Mouse (Mus musculus): ENCODE measurements around the gene Fuz. TPM values are rescaled to one million over a fixed set of nuclear protein-coding genes. Genes with fewer than 3 reads are reported as not detected.

Fuz gene
- polyA plus RNA-seq, 1 experiment from 2014 or later, result 19.7 TPM

MicroRNAs within 50 kb of the gene (microRNA counts, 519-probe panel; counts per million panel counts)
- not detected for microRNA mmu-miR-707

Small RNA genes lying within 50 kb of the gene (microRNA-seq; reads per million reads assigned to microRNA genes)
- gene Mir707, result not detected

Other genes starting within 250 kb of the Fuz start
- gene Myh14, start 225.2 kb upstream of the Fuz start, polyA plus RNA-seq (2014; fragmentation: Nextera tagmentation; extraction: Ambion mirVana), result 26.7 and 33.4 TPM in 2 replicates
- not detected in 2 replicates for gene Izumo2, start 187.3 kb upstream of the Fuz start, polyA plus RNA-seq (2014; fragmentation: Nextera tagmentation; extraction: Ambion mirVana)
- 38.0 and 40.3 TPM in 2 replicates for gene Vrk3, start 147.7 kb upstream of the Fuz start, polyA plus RNA-seq (2014; fragmentation: Nextera tagmentation; extraction: Ambion mirVana)
- gene Zfp473, start 145.0 kb upstream of the Fuz start, polyA plus RNA-seq (2014; fragmentation: Nextera tagmentation; extraction: Ambion mirVana), result 3.6 and 4.2 TPM in 2 replicates
- 65.8 and 68.8 TPM in 2 replicates for gene Nup62, start 80.0 kb upstream of the Fuz start, polyA plus RNA-seq (2014; fragmentation: Nextera tagmentation; extraction: Ambion mirVana)
- 2.0 TPM in 2 replicates for gene Il4i1, start 79.7 kb upstream of the Fuz start, polyA plus RNA-seq (2014; fragmentation: Nextera tagmentation; extraction: Ambion mirVana)
- 2.4 and 3.0 TPM in 2 replicates for gene Atf5, start 79.4 kb upstream of the Fuz start, polyA plus RNA-seq (2014; fragmentation: Nextera tagmentation; extraction: Ambion mirVana)
- 63.7 and 68.0 TPM in 2 replicates for gene Akt1s1, start 47.1 kb upstream of the Fuz start, polyA plus RNA-seq (2014; fragmentation: Nextera tagmentation; extraction: Ambion mirVana)
- gene Tbc1d17, start 47.0 kb upstream of the Fuz start, polyA plus RNA-seq (2014; fragmentation: Nextera tagmentation; extraction: Ambion mirVana), result 72.4 and 74.8 TPM in 2 replicates
- gene Pnkp, start 38.9 kb upstream of the Fuz start, polyA plus RNA-seq (2014; fragmentation: Nextera tagmentation; extraction: Ambion mirVana), result 26.4 and 29.7 TPM in 2 replicates
- 318 and 338 TPM in 2 replicates for gene Ptov1, start 26.3 kb upstream of the Fuz start, polyA plus RNA-seq (2014; fragmentation: Nextera tagmentation; extraction: Ambion mirVana)
- 66.2 and 75.8 TPM in 2 replicates for gene Med25, start 3.4 kb upstream of the Fuz start, polyA plus RNA-seq (2014; fragmentation: Nextera tagmentation; extraction: Ambion mirVana)
- gene Ap2a1, start 33.4 kb downstream of the Fuz start, polyA plus RNA-seq (2014; fragmentation: Nextera tagmentation; extraction: Ambion mirVana), result 62.9 and 68.3 TPM in 2 replicates
- not detected in 2 replicates for gene Tsks, start 47.1 kb downstream of the Fuz start, polyA plus RNA-seq (2014; fragmentation: Nextera tagmentation; extraction: Ambion mirVana)
- gene Cpt1c, start 78.8 kb downstream of the Fuz start, polyA plus RNA-seq (2014; fragmentation: Nextera tagmentation; extraction: Ambion mirVana), result 21.9 and 24.7 TPM in 2 replicates
- gene Prmt1, start 90.5 kb downstream of the Fuz start, polyA plus RNA-seq (2014; fragmentation: Nextera tagmentation; extraction: Ambion mirVana), result 208 and 211 TPM in 2 replicates
- gene Irf3, start 101.6 kb downstream of the Fuz start, polyA plus RNA-seq (2014; fragmentation: Nextera tagmentation; extraction: Ambion mirVana), result 84.3 and 91.7 TPM in 2 replicates
- 54.3 and 55.2 TPM in 2 replicates for gene Bcl2l12, start 102.6 kb downstream of the Fuz start, polyA plus RNA-seq (2014; fragmentation: Nextera tagmentation; extraction: Ambion mirVana)
- gene Scaf1, start 120.3 kb downstream of the Fuz start, polyA plus RNA-seq (2014; fragmentation: Nextera tagmentation; extraction: Ambion mirVana), result 45.3 and 49.4 TPM in 2 replicates
- 69.1 and 70.2 TPM in 2 replicates for gene Rras, start 121.9 kb downstream of the Fuz start, polyA plus RNA-seq (2014; fragmentation: Nextera tagmentation; extraction: Ambion mirVana)
- 14.0 and 15.0 TPM in 2 replicates for gene Prr12, start 156.8 kb downstream of the Fuz start, polyA plus RNA-seq (2014; fragmentation: Nextera tagmentation; extraction: Ambion mirVana)
- gene Nosip, start 166.3 kb downstream of the Fuz start, polyA plus RNA-seq (2014; fragmentation: Nextera tagmentation; extraction: Ambion mirVana), result 57.2 and 63.0 TPM in 2 replicates
- 21.8 and 24.0 TPM in 2 replicates for gene Prrg2, start 166.6 kb downstream of the Fuz start, polyA plus RNA-seq (2014; fragmentation: Nextera tagmentation; extraction: Ambion mirVana)
- 313 and 323 TPM in 2 replicates for gene Rcn3, start 196.1 kb downstream of the Fuz start, polyA plus RNA-seq (2014; fragmentation: Nextera tagmentation; extraction: Ambion mirVana)
- 64.1 and 65.1 TPM in 2 replicates for gene Fcgrt, start 207.8 kb downstream of the Fuz start, polyA plus RNA-seq (2014; fragmentation: Nextera tagmentation; extraction: Ambion mirVana)
- gene Rps11, start 228.4 kb downstream of the Fuz start, polyA plus RNA-seq (2014; fragmentation: Nextera tagmentation; extraction: Ambion mirVana), result 1,923 and 1,961 TPM in 2 replicates
- 1,687 and 1,710 TPM in 2 replicates for gene Rpl13a, start 232.7 kb downstream of the Fuz start, polyA plus RNA-seq (2014; fragmentation: Nextera tagmentation; extraction: Ambion mirVana)
- gene Gm45713, start 240.2 kb downstream of the Fuz start, polyA plus RNA-seq (2014; fragmentation: Nextera tagmentation; extraction: Ambion mirVana), result 0.72 and 0.81 TPM in 2 replicates
- gene Flt3l, start 240.4 kb downstream of the Fuz start, polyA plus RNA-seq (2014; fragmentation: Nextera tagmentation; extraction: Ambion mirVana), result 1.3 and 2.1 TPM in 2 replicates

All from intestine, embryonic 14.5 days (tissue).